Mouse (Mus musculus) brown adipose tissue, adult 24 weeks (tissue): ENCODE measurements around the gene Kyat1. TPM values are rescaled to one million over a fixed set of nuclear protein-coding genes. Genes with fewer than 3 reads are reported as not detected.
"Not testable (repeated sequence)": the region's sequence is repeated elsewhere in the genome, so short reads cannot be mapped to it uniquely, and the experiment has no call there.

ENCODE experiments used
- H3K27ac ChIP-seq: fragments of 200-500 bp; replicated peaks from 2 replicates; pipeline ENCODE4 v1.5.1; 2012; ENCODE audit warnings: low read depth, mild to moderate bottlenecking, low read length
- H3K4me1 ChIP-seq: fragments of 200-500 bp; 2 replicates; pipeline ENCODE4 v1.6.1; 2012; ENCODE audit warnings: low read length, mixed read lengths; ENCODE audit not compliant: control insufficient read depth, insufficient read depth, insufficient read length
- H3K4me3 ChIP-seq: fragments of 200-500 bp; 2 replicates; pipeline ENCODE4 v1.5.1; 2012; ENCODE audit warnings: low read depth, mild to moderate bottlenecking, low read length, moderate library complexity; ENCODE audit not compliant: insufficient read depth
- polyA plus RNA-seq: library from polyadenylated mRNA; stranded (reverse); fragments of >200 nt; gene quantifications from 2 replicates; pipeline ENCODE4 v1.2.4, GENCODE M21; 2012; ENCODE audit not compliant: missing spikeins, insufficient read depth, insufficient read length

Gene Kyat1
- polyA plus RNA-seq, 1 experiment, result 19.1 TPM

- no peak overlapping the region for H3K4me3 ChIP-seq
- H3K27ac ChIP-seq, result no peak overlapping the region
- peaks cover 7% of the 10 kb centered on the region for H3K4me1 ChIP-seq
Observed at GRCm38 (mm10) chr2:30199984-30200383, 5.7 kb downstream of the Kyat1 start.

- no peak overlapping the region for H3K4me3 ChIP-seq
- peaks cover 4% of the 10 kb centered on the region; the same call in 1 of the 2 replicates for H3K4me1 ChIP-seq
- H3K27ac ChIP-seq, result no peak overlapping the region
Observed at GRCm38 (mm10) chr2:30198021-30198420, 7.6 kb downstream of the Kyat1 start.

- Histone ChIP-seq H3K4me1 (peaks cover 2% of the 10 kb centered on the region; the same call in 1 of the 2 replicates), H3K4me3 (no peak overlapping the region), H3K27ac (no peak overlapping the region)
Observed at GRCm38 (mm10) chr2:30194656-30195055, 11.0 kb downstream of the Kyat1 start.

- Histone ChIP-seq H3K27ac (no peak overlapping the region), H3K4me1 (no peaks in the 10 kb centered on the region), H3K4me3 (no peak overlapping the region)
Observed at GRCm38 (mm10) chr2:30191790-30192580, 13.7 kb downstream of the Kyat1 start.

GRCm38 (mm10) chr2:30185681-30186080 is 20.0 kb downstream of the Kyat1 start:
- no peak overlapping the region for H3K4me3 ChIP-seq
- H3K4me1 ChIP-seq, result no peaks in the 10 kb centered on the region
- no peak overlapping the region for H3K27ac ChIP-seq

- no peak overlapping the region for H3K4me3 ChIP-seq
- H3K27ac ChIP-seq, result no peak overlapping the region
- H3K4me1 ChIP-seq, result no peaks in the 10 kb centered on the region
Observed at GRCm38 (mm10) chr2:30185276-30185675, 20.4 kb downstream of the Kyat1 start.

GRCm38 (mm10) chr2:30183721-30184120 is 21.9 kb downstream of the Kyat1 start:
- H3K4me3 ChIP-seq, result no peak overlapping the region
- no peak overlapping the region for H3K27ac ChIP-seq
- H3K4me1 ChIP-seq, result no peaks in the 10 kb centered on the region

- Histone ChIP-seq H3K27ac (no peak overlapping the region), H3K4me3 (no peak overlapping the region), H3K4me1 (peaks cover 4% of the 10 kb centered on the region)
Observed at GRCm38 (mm10) chr2:30182424-30182823, 23.2 kb downstream of the Kyat1 start.

GRCm38 (mm10) chr2:30178711-30179110 is 26.9 kb downstream of the Kyat1 start:
- H3K4me3 ChIP-seq, result peak overlapping the region; percentile 7
- not testable (repeated sequence) for H3K27ac ChIP-seq, H3K4me1 ChIP-seq

GRCm38 (mm10) chr2:30177700-30178675 is 27.7 kb downstream of the Kyat1 start, which contains the start of gene Spout1:
Spout1 (minus strand) TSS chr2:30178459.
- no peak within 1 kb of the TSS for H3K27ac ChIP-seq
- H3K4me3 ChIP-seq, result peak within 1 kb of the TSS; percentile 86

GRCm38 (mm10) chr2:30176561-30176960 is 29.1 kb downstream of the Kyat1 start:
- H3K4me1 ChIP-seq, result peaks cover 12% of the 10 kb centered on the region
- no peak overlapping the region for H3K4me3 ChIP-seq
- H3K27ac ChIP-seq, result no peak overlapping the region

More at GRCm38 (mm10) chr2:30177700-30178675, 27.7 kb downstream of the Kyat1 start, which contains the start of gene Spout1:
- peaks cover 9% of the 10 kb centered on the region for H3K4me1 ChIP-seq

GRCm38 (mm10) chr2:30175897-30176296 is 29.8 kb downstream of the Kyat1 start:
- Histone ChIP-seq H3K27ac (no peak overlapping the region), H3K4me1 (peaks cover 12% of the 10 kb centered on the region), H3K4me3 (no peak overlapping the region)

- H3K27ac ChIP-seq, result no peak overlapping the region
- H3K4me3 ChIP-seq, result no peak overlapping the region
- H3K4me1 ChIP-seq, result peaks cover 12% of the 10 kb centered on the region
Observed at GRCm38 (mm10) chr2:30173541-30174240, 32.0 kb downstream of the Kyat1 start.

- Histone ChIP-seq H3K4me1 (peaks cover 3% of the 10 kb centered on the region), H3K27ac (no peak overlapping the region), H3K4me3 (peak overlapping the region; percentile 72)
Observed at GRCm38 (mm10) chr2:30171997-30172382, 33.7 kb downstream of the Kyat1 start.
